12 mouse cellular contexts compared by ENCODE assay signal in the genomic region with DNA sequence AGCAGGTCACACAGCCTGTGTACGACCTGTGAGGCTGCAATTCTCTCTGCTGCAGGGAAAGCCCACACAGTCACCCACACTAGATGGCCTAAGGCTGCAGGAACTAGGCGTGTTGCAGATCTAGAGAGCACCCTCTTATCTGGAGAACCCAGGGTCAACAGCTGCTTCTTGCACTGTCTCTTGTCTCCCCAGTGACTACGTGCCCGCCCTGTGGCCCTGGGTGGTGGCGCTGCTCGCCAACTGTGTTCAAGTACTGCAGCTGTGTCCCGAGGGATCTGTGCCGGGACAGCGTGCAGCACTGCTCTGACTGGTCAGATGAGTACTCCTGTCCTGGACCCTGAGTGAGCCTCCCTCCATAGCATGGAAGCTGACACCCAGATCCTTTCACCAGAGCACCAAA. TPM values are rescaled to one million over a fixed set of nuclear protein-coding genes. Genes with fewer than 3 reads are reported as not detected.
A peak's percentile ranks its signal among the peaks of the same experiment; 100 is the strongest.
DNase-seq lines count a peak whose midpoint lies in the region; ATAC-seq and TF ChIP-seq lines count a peak whose summit lies in the region.
"Had no signal": no experiment of that assay in that cellular context is flagged by ENCODE, and none has a peak within 500 bp of the region (broad histone marks: within the 10 kb centered on the region; RNA-seq: fewer than 3 reads in every experiment).

No protein-coding gene starts in this region.

- DNase-seq in lung, embryonic 14.5 days = no peak
- no peak for DNase-seq in lung, adult 18-20 months
- DNase-seq in adrenal gland, postnatal 25 days = peak; percentile 49
- DNase-seq in spleen, postnatal 36 days (ENCODE audit: low spot score in 2 of 2) = peak; percentile 53 to 69
- DNase-seq in urinary bladder, postnatal 14 days (ENCODE audit: low spot score) = no peak
- no peak for DNase-seq in T-cell, adult 2 months (ENCODE audit: low spot score)
- DNase-seq: kidney, postnatal 25 days had no signal

- no peaks in the 10 kb centered on the region for H3K4me1 ChIP-seq in lung, embryonic 14.5 days (ENCODE audit: insufficient read depth)
- H3K4me1 ChIP-seq in intestine, embryonic 16.5 days (ENCODE audit: control insufficient read depth, insufficient read depth, low read length) = peaks cover 2% of the 10 kb centered on the region; the same call in 1 of the 2 replicates
- H3K4me1 ChIP-seq: forebrain, embryonic 13.5 days; hindbrain, embryonic 13.5 days had no signal

- 52% methylated on average over 9 of the region's 9 CpGs for WGBS in lung, embryonic 14.5 days
- 69% methylated on average over 9 of the region's 9 CpGs for WGBS in intestine, embryonic 16.5 days

- H3K27ac ChIP-seq in lung, embryonic 14.5 days (ENCODE audit: low read depth) = no peak overlapping the region
- H3K27ac ChIP-seq in intestine, embryonic 16.5 days (ENCODE audit: low read length) = no peak overlapping the region
- H3K27ac ChIP-seq: forebrain, embryonic 13.5 days; hindbrain, embryonic 13.5 days had no signal

- no peaks in the 10 kb centered on the region for H3K27me3 ChIP-seq in lung, embryonic 14.5 days (ENCODE audit: insufficient read depth, low read length)
- H3K27me3 ChIP-seq in intestine, embryonic 16.5 days (replicated peaks; ENCODE audit: control insufficient read depth, insufficient read depth, low read length) = no peaks in the 10 kb centered on the region
- H3K27me3 ChIP-seq: forebrain, embryonic 13.5 days; hindbrain, embryonic 13.5 days had no signal

- TF ChIP-seq CTCF in lung, embryonic 14.5 days (IDR thresholded peaks at IDR 0.05; ENCODE audit: low read depth) = no peak

- H3K9me3 ChIP-seq in lung, embryonic 14.5 days (ENCODE audit: low read depth, low read length) = no peaks in the 10 kb centered on the region
- no peaks in the 10 kb centered on the region for H3K9me3 ChIP-seq in intestine, embryonic 16.5 days (ENCODE audit: control insufficient read depth, low read length)
- H3K9me3 ChIP-seq: forebrain, embryonic 13.5 days; hindbrain, embryonic 13.5 days had no signal

- no peaks in the 10 kb centered on the region for H3K36me3 ChIP-seq in lung, embryonic 14.5 days (ENCODE audit: insufficient read depth)
- no peaks in the 10 kb centered on the region for H3K36me3 ChIP-seq in intestine, embryonic 16.5 days (ENCODE audit: control insufficient read depth, insufficient read depth, low read length)
- H3K36me3 ChIP-seq: hindbrain, embryonic 13.5 days had no signal

- peak; percentile 58; the same call in 1 of the 2 replicates for ATAC-seq in lung, embryonic 14.5 days (ENCODE audit: insufficient read depth)
- ATAC-seq in intestine, embryonic 16.5 days = peak; percentile 73
- ATAC-seq: forebrain, embryonic 13.5 days had no signal

- H3K4me3 ChIP-seq in lung, embryonic 14.5 days (ENCODE audit: low read depth, low read length) = no peak overlapping the region
- H3K4me3 ChIP-seq in intestine, embryonic 16.5 days (ENCODE audit: low read length) = no peak overlapping the region
- H3K4me3 ChIP-seq: forebrain, embryonic 13.5 days; hindbrain, embryonic 13.5 days had no signal

- H3K9ac ChIP-seq in lung, embryonic 14.5 days = no peak overlapping the region
- no peak overlapping the region for H3K9ac ChIP-seq in intestine, embryonic 16.5 days (ENCODE audit: low read depth, low read length)
- H3K9ac ChIP-seq: forebrain, embryonic 13.5 days; hindbrain, embryonic 13.5 days had no signal

- no peak overlapping the region for H3K4me2 ChIP-seq in lung, embryonic 14.5 days
- no peak overlapping the region for H3K4me2 ChIP-seq in intestine, embryonic 16.5 days (ENCODE audit: low read depth, low read length)
- H3K4me2 ChIP-seq: forebrain, embryonic 13.5 days; hindbrain, embryonic 13.5 days had no signal

RNA-seq across cellular contexts. Expression of a gene that starts 8.6 kb away (rescaled TPM):
- polyA plus RNA-seq in lung, embryonic 14.5 days (2014; fragmentation: Nextera tagmentation; extraction: Ambion mirVana) = not detected in 2 replicates
- total RNA-seq in adrenal gland, postnatal 25 days (2021) = 0.30 TPM in 1 of 2 replicates, not detected in the other
- not detected in 2 replicates for polyA plus RNA-seq in intestine, embryonic 16.5 days (2015; fragmentation: Nextera tagmentation; extraction: Ambion mirVana)
- total RNA-seq: left cerebral cortex, postnatal 36 days had no signal
- polyA plus RNA-seq: cortical plate, adult 2 months; forebrain, embryonic 13.5 days; hindbrain, embryonic 13.5 days had no signal

RNA-seq across cellular contexts. Expression of a gene that starts 35.8 kb away (rescaled TPM):
- 69.0 and 75.2 TPM in 2 replicates for polyA plus RNA-seq in lung, embryonic 14.5 days (2014; fragmentation: Nextera tagmentation; extraction: Ambion mirVana)
- 36.0 and 46.9 TPM in 2 replicates for total RNA-seq in adrenal gland, postnatal 25 days (2021)
- 48.3 and 49.6 TPM in 2 replicates for polyA plus RNA-seq in intestine, embryonic 16.5 days (2015; fragmentation: Nextera tagmentation; extraction: Ambion mirVana)

RNA-seq across cellular contexts. Expression of a gene that starts 35.8 kb away (rescaled TPM):
- polyA plus RNA-seq in lung, embryonic 14.5 days (2014; fragmentation: Nextera tagmentation; extraction: Ambion mirVana) = 37.6 and 41.4 TPM in 2 replicates
- 18.1 and 26.8 TPM in 2 replicates for total RNA-seq in adrenal gland, postnatal 25 days (2021)
- polyA plus RNA-seq in intestine, embryonic 16.5 days (2015; fragmentation: Nextera tagmentation; extraction: Ambion mirVana) = 22.6 and 26.7 TPM in 2 replicates

RNA-seq across cellular contexts. Expression of a gene that starts 38.7 kb away (rescaled TPM):
- polyA plus RNA-seq in lung, embryonic 14.5 days (2014; fragmentation: Nextera tagmentation; extraction: Ambion mirVana) = 17.1 and 28.3 TPM in 2 replicates
- 28.9 and 34.6 TPM in 2 replicates for total RNA-seq in adrenal gland, postnatal 25 days (2021)
- 17.6 and 19.4 TPM in 2 replicates for polyA plus RNA-seq in intestine, embryonic 16.5 days (2015; fragmentation: Nextera tagmentation; extraction: Ambion mirVana)

RNA-seq across cellular contexts. Expression of a gene that starts 39.4 kb away (rescaled TPM):
- 321 and 337 TPM in 2 replicates for polyA plus RNA-seq in lung, embryonic 14.5 days (2014; fragmentation: Nextera tagmentation; extraction: Ambion mirVana)
- 418 and 440 TPM in 2 replicates for total RNA-seq in adrenal gland, postnatal 25 days (2021)
- 449 TPM in 2 replicates for polyA plus RNA-seq in intestine, embryonic 16.5 days (2015; fragmentation: Nextera tagmentation; extraction: Ambion mirVana)

Comparison
In these comparisons a context has a peak if more than half of its experiments do, and no peak if none do; other contexts are left out.
1. DNase-seq: peak in adrenal gland, postnatal 25 days (single experiment) and spleen, postnatal 36 days (2 of 2); none in lung, embryonic 14.5 days (single experiment), lung, adult 18-20 months (0 of 2), urinary bladder, postnatal 14 days (single experiment) and T-cell, adult 2 months (single experiment).